Mouse (Mus musculus) forebrain, embryonic 16.5 days (tissue): ENCODE measurements around the gene Pelo. TPM values are rescaled to one million over a fixed set of nuclear protein-coding genes. Genes with fewer than 3 reads are reported as not detected.
A peak's percentile ranks its signal among the peaks of the same experiment; 100 is the strongest.

Source experiments
- ATAC-seq: fragments of 200-750 bp; cut with Nextera tagmentation; 2 replicates; pipeline ENCODE4 v1.8.0; 2017; ENCODE audit warnings: mild to moderate bottlenecking, moderate library complexity
- H3K27ac ChIP-seq: fragments of 300-500 bp; sonication (generic); 2 replicates; pipeline ENCODE4 v1.5.1; 2014; ENCODE audit warnings: low read length, control low read depth
- H3K27me3 ChIP-seq: fragments of 300-500 bp; sonication (generic); replicated peaks from 2 replicates; pipeline ENCODE4 v1.6.1; 2014; ENCODE audit warnings: low read length; ENCODE audit not compliant: control insufficient read depth, insufficient read depth
- H3K36me3 ChIP-seq: fragments of 300-500 bp; sonication (generic); 2 replicates; pipeline ENCODE4 v1.6.1; 2014; ENCODE audit not compliant: control insufficient read depth, insufficient read depth
- H3K4me1 ChIP-seq: fragments of 300-500 bp; sonication (generic); replicated peaks from 2 replicates; pipeline ENCODE4 v1.6.1; 2014; ENCODE audit warnings: low read length; ENCODE audit not compliant: control insufficient read depth, insufficient read depth
- H3K4me2 ChIP-seq: fragments of 300-500 bp; sonication (generic); 2 replicates; pipeline ENCODE4 v1.6.1; 2014; ENCODE audit warnings: mild to moderate bottlenecking, low read length, control low read depth
- H3K4me3 ChIP-seq: fragments of 300-500 bp; sonication (generic); replicated peaks from 2 replicates; pipeline ENCODE4 v1.5.1; 2014; ENCODE audit warnings: mild to moderate bottlenecking, low read length, control low read depth
- H3K9ac ChIP-seq: fragments of 300-500 bp; sonication (generic); replicated peaks from 2 replicates; pipeline ENCODE4 v1.6.1; 2014; ENCODE audit warnings: low read depth, low read length, control low read depth
- H3K9me3 ChIP-seq: fragments of 300-500 bp; sonication (generic); 2 replicates; pipeline ENCODE4 v1.6.1; 2016; ENCODE audit warnings: low read length; ENCODE audit not compliant: control insufficient read depth
- WGBS: fragments of 180-500 bp; shearing (Covaris S2); extraction: QIAGEN DNeasy Blood & Tissue Kit; methylation state at CpG from one replicate; pipeline ENCODE4 v1.1.7; 2014; 5-methylcytosine and 5-hydroxymethylcytosine counted together
- polyA plus RNA-seq: library from polyadenylated mRNA; unstranded; fragments of >200 nt; fragmentation: Nextera tagmentation; extraction: Ambion mirVana; gene quantifications from 2 replicates; pipeline ENCODE4 v1.2.1, GENCODE M21; 2015

Pelo gene
- polyA plus RNA-seq, result 4.2 and 4.5 TPM in 2 replicates

- 0 out of 2 replicates have a peak, but pooled peaks cover 2% of the 10 kb centered on the region for H3K9me3 ChIP-seq
- H3K4me2 ChIP-seq, result peak within 1 kb of the TSS; percentile 99
- H3K36me3 ChIP-seq, result peaks cover 10% of the 10 kb centered on the region
- peak; percentile 98 for ATAC-seq
- peaks cover 15% of the 10 kb centered on the region for H3K4me1 ChIP-seq
- H3K27ac ChIP-seq, result peak within 1 kb of the TSS; percentile 30; the same call in 1 of the 2 replicates
- peak within 1 kb of the TSS; percentile 68 for H3K4me3 ChIP-seq
- peak within 1 kb of the TSS; percentile 70 for H3K9ac ChIP-seq
- no peaks in the 10 kb centered on the region for H3K27me3 ChIP-seq
- 1% methylated on average over 60 of the region's 60 CpGs for WGBS
Observed at GRCm38 (mm10) chr13:115090069-115090976, at the start of gene Pelo. Pelo (minus strand) TSS chr13:115090186.

- Histone ChIP-seq H3K4me1 (no peaks in the 10 kb centered on the region), H3K27me3 (no peaks in the 10 kb centered on the region), H3K4me2 (no peak overlapping the region), H3K36me3 (no peaks in the 10 kb centered on the region), H3K9ac (no peak overlapping the region), H3K4me3 (no peak overlapping the region), H3K9me3 (no peaks in the 10 kb centered on the region), H3K27ac (no peak overlapping the region)
- no peak for ATAC-seq
- 92% methylated on average over 7 of the region's 7 CpGs for WGBS
Observed at GRCm38 (mm10) chr13:115138513-115138912, 48.5 kb upstream of the Pelo start.

- Histone ChIP-seq H3K27ac (no peak overlapping the region), H3K9me3 (no peaks in the 10 kb centered on the region), H3K36me3 (no peaks in the 10 kb centered on the region), H3K4me1 (no peaks in the 10 kb centered on the region), H3K27me3 (no peaks in the 10 kb centered on the region), H3K9ac (no peak overlapping the region), H3K4me3 (no peak overlapping the region), H3K4me2 (no peak overlapping the region)
- no peak for ATAC-seq
- WGBS, result 92% methylated on average over 3 of the region's 3 CpGs
Observed at GRCm38 (mm10) chr13:115136761-115137160, 46.8 kb upstream of the Pelo start.

GRCm38 (mm10) chr13:115132435-115132834 lies 42.4 kb upstream of the Pelo start:
- 47% methylated on average over 5 of the region's 5 CpGs for WGBS
- Histone ChIP-seq H3K27me3 (no peaks in the 10 kb centered on the region), H3K9me3 (no peaks in the 10 kb centered on the region), H3K27ac (no peak overlapping the region), H3K4me1 (no peaks in the 10 kb centered on the region), H3K4me3 (no peak overlapping the region), H3K36me3 (no peaks in the 10 kb centered on the region), H3K4me2 (no peak overlapping the region), H3K9ac (no peak overlapping the region)
- ATAC-seq, result no peak

GRCm38 (mm10) chr13:115131381-115131780 lies 41.4 kb upstream of the Pelo start:
- Histone ChIP-seq H3K9ac (no peak overlapping the region), H3K4me2 (no peak overlapping the region), H3K27ac (no peak overlapping the region), H3K4me1 (no peaks in the 10 kb centered on the region), H3K9me3 (no peaks in the 10 kb centered on the region), H3K36me3 (no peaks in the 10 kb centered on the region), H3K4me3 (no peak overlapping the region), H3K27me3 (no peaks in the 10 kb centered on the region)
- WGBS, result 76% methylated on average over 3 of the region's 3 CpGs
- ATAC-seq, result no peak

GRCm38 (mm10) chr13:115130035-115130434 lies 40.0 kb upstream of the Pelo start:
- Histone ChIP-seq H3K9me3 (no peaks in the 10 kb centered on the region), H3K27me3 (no peaks in the 10 kb centered on the region), H3K4me3 (no peak overlapping the region), H3K4me2 (no peak overlapping the region), H3K4me1 (no peaks in the 10 kb centered on the region), H3K36me3 (no peaks in the 10 kb centered on the region), H3K9ac (no peak overlapping the region), H3K27ac (no peak overlapping the region)
- ATAC-seq, result no peak
- 90% methylated on average over 2 of the region's 2 CpGs for WGBS

- Histone ChIP-seq H3K27ac (no peak overlapping the region), H3K36me3 (no peaks in the 10 kb centered on the region), H3K4me2 (no peak overlapping the region), H3K9ac (no peak overlapping the region), H3K4me3 (no peak overlapping the region), H3K27me3 (no peaks in the 10 kb centered on the region), H3K4me1 (no peaks in the 10 kb centered on the region), H3K9me3 (no peaks in the 10 kb centered on the region)
- WGBS, result 57% methylated on average over 1 of the region's 1 CpGs
- ATAC-seq, result no peak
Observed at GRCm38 (mm10) chr13:115127826-115128225, 37.8 kb upstream of the Pelo start.

- ATAC-seq, result no peak
- H3K9ac ChIP-seq, result no peak overlapping the region
- 98% methylated on average over 2 of the region's 2 CpGs for WGBS
- H3K4me1 ChIP-seq, result no peaks in the 10 kb centered on the region
- H3K27ac ChIP-seq, result no peak overlapping the region
- H3K27me3 ChIP-seq, result no peaks in the 10 kb centered on the region
- H3K9me3 ChIP-seq, result no peaks in the 10 kb centered on the region
- H3K36me3 ChIP-seq, result no peaks in the 10 kb centered on the region
- H3K4me3 ChIP-seq, result no peak overlapping the region
- H3K4me2 ChIP-seq, result no peak overlapping the region
Observed at GRCm38 (mm10) chr13:115126534-115126933, 36.5 kb upstream of the Pelo start.

GRCm38 (mm10) chr13:115125130-115125529 lies 35.1 kb upstream of the Pelo start:
- Histone ChIP-seq H3K4me1 (no peaks in the 10 kb centered on the region), H3K27me3 (no peaks in the 10 kb centered on the region), H3K4me2 (no peak overlapping the region), H3K4me3 (no peak overlapping the region), H3K27ac (no peak overlapping the region), H3K36me3 (no peaks in the 10 kb centered on the region), H3K9me3 (no peaks in the 10 kb centered on the region), H3K9ac (no peak overlapping the region)
- WGBS, result 78% methylated on average over 4 of the region's 4 CpGs
- ATAC-seq, result no peak
